Mouse (Mus musculus) left cerebral cortex, postnatal 4 days (tissue): ENCODE measurements around the gene Swap70. TPM values are rescaled to one million over a fixed set of nuclear protein-coding genes. Genes with fewer than 3 reads are reported as not detected.
"Not testable (repeated sequence)": the region's sequence is repeated elsewhere in the genome, so short reads cannot be mapped to it uniquely, and the experiment has no call there.

ENCODE experiments used
- DNase-seq: peaks from one replicate; pipeline ENCODE4 v3.0.0-alpha.2; 2022
- intact Hi-C: fragments of 180-260 bp; cut with DNase I; formaldehyde crosslinking; loops from one replicate; pipeline ENCODE4 v1.15.1; 2025
- total RNA-seq, 2 experiments: library from RNA; stranded (reverse); gene quantifications; 2 replicates each; pipeline ENCODE4 v1.2.3; 2021

Gene Swap70
- total RNA-seq, result 10 to 100 TPM; 10.4 to 12.2 TPM

- intact Hi-C loops, result loop anchor here (5.0 kb wide), 1 partner anchor 40 kb away; no protein-coding TSS in a partner anchor
- DNase-seq, result peak; percentile 84
These were observed at the start of gene Swap70 for GRCm38 (mm10) chr7:110221586-110222481. TSS of gene Swap70 (plus strand) at chr7:110221711.

- no peak for DNase-seq
These were observed 42.3 kb upstream of the Swap70 start for GRCm38 (mm10) chr7:110179208-110179607.

GRCm38 (mm10) chr7:110180613-110181012 lies 40.9 kb upstream of the Swap70 start:
- no peak for DNase-seq
- intact Hi-C loops, result no loop called here

More at GRCm38 (mm10) chr7:110179208-110179607, 42.3 kb upstream of the Swap70 start:
- intact Hi-C loops, result no loop called here

DNA sequence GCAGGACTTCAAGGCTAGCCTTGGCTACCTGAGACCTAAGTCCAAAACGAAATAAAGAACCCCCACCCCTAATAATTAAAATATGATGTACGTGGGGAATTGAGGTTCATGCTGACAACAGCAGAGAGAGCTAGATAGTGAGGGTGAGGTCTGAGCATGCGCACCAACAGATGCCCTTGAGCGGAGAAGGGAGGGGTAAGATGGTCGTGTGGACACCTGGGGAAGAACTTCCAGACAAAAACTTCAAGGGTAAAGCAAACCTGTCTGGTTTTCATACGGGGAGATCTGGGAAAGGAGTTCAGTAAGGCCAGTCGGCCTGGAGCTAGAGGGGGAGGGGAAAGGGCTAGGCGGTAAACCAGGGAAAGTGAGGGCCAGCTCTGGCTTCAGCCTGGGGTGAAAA lies 40.1 kb upstream of the Swap70 start:
- intact Hi-C loops, result no loop called here
- no peak for DNase-seq

DNA sequence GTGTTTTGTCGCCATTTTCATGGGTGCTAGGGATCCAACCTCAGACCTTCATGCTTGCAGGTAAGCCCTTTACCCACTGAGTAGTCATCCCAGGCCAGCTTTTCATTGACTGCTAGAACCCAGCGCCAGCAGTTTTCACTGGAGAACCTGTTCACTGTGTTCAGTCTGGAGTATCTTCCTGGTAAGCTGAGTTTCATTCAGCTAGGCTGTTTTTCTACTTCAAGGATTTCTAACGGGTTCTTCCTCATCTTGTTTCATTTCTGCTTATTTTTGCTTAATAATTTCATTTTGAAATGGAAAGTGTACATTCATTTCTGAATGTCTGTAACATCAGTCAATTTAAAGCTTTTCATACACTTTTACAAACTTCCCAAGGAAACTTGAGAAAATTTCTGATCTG lies 36.9 kb upstream of the Swap70 start:
- DNase-seq, result no peak
- intact Hi-C loops, result no loop called here

DNA sequence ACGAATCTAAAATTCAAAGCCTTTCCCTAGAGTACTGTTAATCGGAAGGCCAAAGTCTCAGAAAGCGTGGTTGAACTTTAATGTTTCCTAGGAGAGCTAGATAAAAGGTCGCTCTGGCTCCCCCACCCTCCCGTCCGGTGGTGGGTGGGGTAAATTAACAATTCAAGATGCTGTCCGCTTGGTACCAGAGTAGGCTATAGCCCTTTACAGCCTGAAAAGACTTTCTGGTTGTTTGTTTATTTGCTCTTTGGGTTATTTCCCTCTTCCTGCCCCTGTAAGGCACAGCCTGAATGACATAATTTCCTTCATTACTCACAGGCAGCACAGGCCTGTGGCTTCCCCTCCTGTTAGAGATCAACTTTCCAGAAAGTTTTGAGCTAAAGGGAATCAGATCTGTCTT lies 31.6 kb upstream of the Swap70 start:
- DNase-seq, result no peak
- intact Hi-C loops, result no loop called here

DNA sequence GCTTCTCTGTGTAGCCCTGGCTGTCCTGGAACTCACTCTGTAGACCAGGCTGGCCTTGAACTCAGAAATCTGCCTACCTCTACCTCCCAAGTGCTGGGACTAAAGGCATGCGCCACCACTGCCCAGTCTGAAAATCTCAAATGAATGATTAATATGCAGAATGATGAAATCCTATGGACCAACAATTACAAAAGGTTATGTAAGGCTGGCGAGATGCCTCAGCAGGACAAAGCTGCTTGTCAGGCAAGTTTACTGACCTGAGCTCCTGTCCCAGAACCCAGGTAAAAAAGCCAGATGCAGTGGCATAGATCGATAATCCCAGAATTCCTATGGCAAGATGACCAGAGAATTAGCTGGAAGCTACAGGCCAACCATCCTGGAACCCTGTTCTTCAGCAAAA lies 28.3 kb upstream of the Swap70 start:
- intact Hi-C loops, result no loop called here
- no peak for DNase-seq

GRCm38 (mm10) chr7:110197176-110197575 lies 24.3 kb upstream of the Swap70 start:
- intact Hi-C loops, result no loop called here
- no peak for DNase-seq

DNA sequence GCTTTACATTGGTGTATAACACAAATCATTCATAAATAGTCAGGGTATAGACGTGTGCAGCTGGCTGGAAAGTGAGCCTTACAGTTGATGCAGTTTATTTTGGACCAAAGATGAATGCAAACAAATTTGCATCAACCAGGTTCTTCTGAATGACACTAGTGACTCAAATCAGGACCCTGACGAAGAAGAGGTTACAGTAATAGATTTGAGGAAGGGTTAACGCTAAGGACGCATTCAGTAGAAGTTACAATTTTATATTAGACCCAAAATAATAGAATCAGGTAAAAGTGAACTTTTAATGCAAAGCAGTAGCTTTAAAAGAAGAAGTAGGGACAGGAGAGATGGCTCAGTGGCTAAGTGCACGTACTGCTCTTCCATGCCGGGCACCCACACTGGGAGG lies 19.6 kb upstream of the Swap70 start:
- intact Hi-C loops, result no loop called here

GRCm38 (mm10) chr7:110204208-110204607 lies 17.3 kb upstream of the Swap70 start:
- DNase-seq, result no peak
- intact Hi-C loops, result no loop called here

More for the DNA sequence above, 19.6 kb upstream of the Swap70 start:
- no peak for DNase-seq

DNA sequence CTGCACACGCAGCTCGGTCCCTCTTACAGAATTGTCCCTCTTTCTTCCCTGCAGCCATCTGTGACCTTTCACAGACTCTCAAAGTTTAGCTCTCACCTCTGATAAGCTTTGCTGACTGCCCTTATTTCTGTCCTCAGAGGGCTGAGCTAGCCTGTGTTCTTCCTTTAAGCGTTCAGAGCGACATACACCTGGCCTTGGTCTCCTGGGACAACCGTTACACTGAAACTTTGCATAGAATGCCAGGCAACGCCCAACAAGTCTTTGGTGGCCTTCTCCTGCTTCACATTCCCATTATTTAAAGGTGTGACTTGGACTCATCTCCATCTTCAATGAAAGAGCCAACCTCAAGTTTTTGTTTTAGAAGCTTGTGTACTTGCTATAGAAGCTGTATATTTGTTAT lies 13.2 kb upstream of the Swap70 start:
- DNase-seq, result no peak
- intact Hi-C loops, result no loop called here

- no peak for DNase-seq
These were observed 12.1 kb upstream of the Swap70 start for GRCm38 (mm10) chr7:110209422-110209821.

GRCm38 (mm10) chr7:110211025-110211424 lies 10.5 kb upstream of the Swap70 start:
- intact Hi-C loops, result no loop called here
- DNase-seq, result no peak

More at GRCm38 (mm10) chr7:110209422-110209821, 12.1 kb upstream of the Swap70 start:
- intact Hi-C loops, result no loop called here

DNA sequence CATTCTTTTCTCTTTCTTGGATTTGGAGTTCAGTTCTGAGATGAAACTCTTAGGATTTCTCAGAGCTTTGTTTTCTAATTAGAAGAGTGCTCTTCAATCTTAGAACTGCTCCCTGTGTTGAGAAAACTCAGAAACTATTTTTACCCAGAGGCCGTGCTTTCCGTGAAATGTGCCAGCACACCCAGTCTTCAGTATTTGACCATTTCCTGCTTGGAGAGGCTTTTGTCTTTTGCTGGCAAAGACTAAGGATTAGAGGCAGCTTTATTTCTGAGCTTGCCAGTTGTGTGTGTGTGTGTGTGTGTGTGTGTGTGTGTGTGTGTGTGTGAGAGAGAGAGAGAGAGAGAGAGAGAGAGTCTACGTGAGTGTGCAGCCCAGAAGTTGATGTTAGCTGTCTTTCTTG lies 6.6 kb upstream of the Swap70 start:
- intact Hi-C loops, result no loop called here

DNA sequence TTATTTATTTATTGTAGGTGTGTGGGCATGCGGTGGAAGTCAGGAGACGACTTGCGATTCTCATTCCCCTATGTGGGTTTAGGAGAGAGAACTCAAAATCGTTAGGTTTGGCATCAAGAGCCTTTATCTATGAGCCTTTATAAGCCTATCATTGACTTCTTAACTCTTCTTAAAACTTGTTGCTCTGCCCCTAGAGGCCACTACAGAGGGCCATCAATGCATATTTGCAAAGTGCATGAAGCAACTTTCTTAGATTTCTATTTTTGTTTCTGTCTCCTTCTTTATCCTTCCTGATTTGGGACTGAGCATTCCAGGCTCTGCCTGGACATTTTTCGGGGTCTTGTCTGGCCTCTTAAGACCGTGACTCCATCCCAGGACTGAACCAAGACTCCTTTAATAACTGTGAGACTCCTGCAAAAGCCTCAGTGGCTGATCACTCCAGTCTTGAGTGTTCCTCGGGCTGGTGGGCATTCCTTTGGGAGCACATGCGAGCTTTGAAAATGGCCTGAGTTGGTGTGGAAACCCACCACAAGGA lies 393 bp upstream of the Swap70 start:
- intact Hi-C loops, result loop anchor here (5.0 kb wide), 1 partner anchor 41 kb away; no protein-coding TSS in a partner anchor
- no peak for DNase-seq

More for the DNA sequence above, 6.6 kb upstream of the Swap70 start:
- no peak for DNase-seq

DNA sequence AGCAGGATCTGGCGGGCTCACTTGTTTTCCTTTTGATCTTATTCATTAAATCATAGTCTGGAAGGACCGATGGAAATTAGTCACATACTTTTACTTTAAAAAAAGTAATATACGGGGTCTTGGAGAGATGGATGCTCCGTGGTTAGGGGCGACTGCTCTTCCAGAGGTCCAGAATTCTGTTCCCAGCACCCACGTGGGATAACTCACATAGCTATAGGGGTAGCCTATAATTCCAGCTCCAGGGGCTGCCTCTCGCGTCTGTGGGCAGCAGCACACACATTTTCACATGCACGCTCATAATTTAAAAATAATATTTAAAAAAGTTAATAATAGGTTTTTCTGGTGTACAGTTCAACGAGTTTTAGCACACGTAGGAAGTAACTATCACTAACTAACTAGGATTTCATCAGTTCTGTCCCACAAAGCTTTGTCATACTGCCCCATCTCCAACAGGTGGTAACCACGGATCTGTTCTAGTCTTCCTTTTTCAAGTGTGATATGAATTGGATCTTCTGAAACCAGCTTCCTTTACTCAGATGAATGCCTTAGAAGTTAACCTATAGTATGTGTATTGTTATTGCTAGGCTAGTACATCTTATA lies 1.2 kb downstream of the Swap70 start:
- intact Hi-C loops, result loop anchor here (5.0 kb wide), 1 partner anchor 40 kb away; no protein-coding TSS in a partner anchor
- DNase-seq, result no peak

- intact Hi-C loops, result loop anchor here (5.0 kb wide), 1 partner anchor 38 kb away; no protein-coding TSS in a partner anchor
- no peak for DNase-seq
These were observed 2.4 kb downstream of the Swap70 start for GRCm38 (mm10) chr7:110223727-110224510.

GRCm38 (mm10) chr7:110226484-110226883 lies 5.0 kb downstream of the Swap70 start:
- DNase-seq, result no peak
- intact Hi-C loops, result no loop called here

GRCm38 (mm10) chr7:110229967-110230366 lies 8.5 kb downstream of the Swap70 start:
- DNase-seq, result no peak
- intact Hi-C loops, result no loop called here

DNA sequence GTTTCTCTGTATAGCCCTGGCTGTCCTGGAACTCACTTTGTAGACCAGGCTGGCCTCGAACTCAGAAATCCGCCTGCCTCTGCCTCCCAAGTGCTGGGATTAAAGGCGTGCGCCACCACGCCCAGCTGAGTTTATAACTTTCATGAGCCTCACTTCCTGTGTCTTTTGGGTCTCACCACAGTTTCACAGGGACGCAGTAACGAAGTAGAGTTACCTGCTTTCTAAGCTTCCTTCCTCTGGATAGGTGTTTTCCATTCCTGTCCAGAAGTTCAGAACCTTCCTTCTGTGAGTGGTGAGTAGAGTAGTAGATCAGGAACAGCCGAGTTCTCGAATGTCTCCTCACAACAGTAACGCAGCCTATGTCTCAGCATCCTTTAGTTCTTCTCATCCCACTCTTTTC lies 9.6 kb downstream of the Swap70 start:
- intact Hi-C loops, DNase-seq: not testable (repeated sequence)

DNA sequence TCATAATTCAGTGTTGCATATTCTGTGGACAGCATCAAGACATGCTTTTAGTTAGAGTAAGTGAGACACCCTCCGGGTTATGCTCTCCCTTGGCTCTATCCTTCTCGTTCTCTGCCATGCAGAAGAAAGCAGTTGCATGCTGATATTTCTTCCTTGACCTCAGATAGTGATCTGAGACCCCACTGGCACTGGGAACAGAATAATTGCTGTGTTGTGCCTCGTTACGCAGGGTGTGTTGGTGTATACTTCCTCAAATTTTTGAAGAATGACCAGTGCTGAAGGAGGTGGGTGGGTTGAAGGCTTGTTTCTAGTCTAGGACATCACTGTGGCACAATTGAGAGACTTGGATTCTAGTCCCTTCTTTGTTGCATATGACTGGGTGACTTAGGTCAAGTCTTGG lies 14.6 kb downstream of the Swap70 start:
- intact Hi-C loops, result no loop called here
- DNase-seq, result no peak
